Mouse (Mus musculus): ENCODE measurements around the gene Kcnab1.

DNA sequence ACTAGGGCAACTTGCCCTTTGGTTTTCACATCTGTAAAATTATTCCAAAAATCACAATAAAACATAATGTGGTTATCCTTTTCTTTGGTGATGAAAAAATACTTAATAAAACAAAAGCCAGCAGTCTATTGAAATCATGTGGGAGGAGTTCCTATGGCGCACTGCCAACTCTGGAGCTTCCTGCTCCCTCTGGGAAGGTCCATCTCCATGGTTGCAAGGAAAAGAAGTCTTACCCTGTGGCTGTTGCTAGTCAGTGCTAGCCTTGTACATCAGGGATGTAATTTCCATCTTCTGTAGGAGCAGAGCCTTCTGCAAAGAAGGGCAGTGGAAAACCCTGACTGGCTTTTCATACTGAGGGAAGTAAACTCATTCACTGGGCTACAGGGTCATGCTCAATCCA is 254.3 kb downstream of the Kcnab1 start:
- no peak for TF ChIP-seq CTCF (IDR thresholded peaks at IDR 0.05; ENCODE audit: borderline replicate concordance, insufficient read depth, low read depth, low read length)
- TF ChIP-seq POLR2A (IDR thresholded peaks at IDR 0.05; ENCODE audit: borderline replicate concordance, insufficient read depth, low read length): no peak
